Mouse (Mus musculus) spleen, postnatal 36 days (tissue): ENCODE data around the gene Rtbdn.
A peak's percentile ranks its signal among the peaks of the same experiment; 100 is the strongest.
"Not testable (repeated sequence)": the region's sequence is repeated elsewhere in the genome, so short reads cannot be mapped to it uniquely, and the experiment has no call there.

Source experiments
- DNase-seq, 2 experiments: peaks; one replicate each; pipeline ENCODE4 v3.0.0; 2022; ENCODE audit warnings: low spot score in 2 of 2, mixed read lengths in 1 of 2

The Rtbdn gene

GRCm38 (mm10) chr8:84946528-84947240 lies at the start of gene Rtbdn:
Rtbdn (plus strand) TSS chr8:84946991.
- no peak for DNase-seq

- DNase-seq: peak; percentile 55 to 68
Measured at GRCm38 (mm10) chr8:84901071-84901470, 45.7 kb upstream of the Rtbdn start.

- DNase-seq: peak; percentile 59 to 72
Measured at GRCm38 (mm10) chr8:84901752-84902151, 45.0 kb upstream of the Rtbdn start, which contains the start of gene Klf1. Klf1 (plus strand) TSS chr8:84901928.

- no peak for DNase-seq
Measured at GRCm38 (mm10) chr8:84902367-84902919, 44.3 kb upstream of the Rtbdn start.

- DNase-seq: peak; percentile 89
Measured at GRCm38 (mm10) chr8:84902920-84903661, 43.7 kb upstream of the Rtbdn start.

- no peak for DNase-seq
Measured at GRCm38 (mm10) chr8:84904351-84904750, 42.4 kb upstream of the Rtbdn start.

- DNase-seq: no peak
Measured at GRCm38 (mm10) chr8:84907037-84907436, 39.8 kb upstream of the Rtbdn start.

- DNase-seq: no peak
Measured at GRCm38 (mm10) chr8:84907493-84907892, 39.3 kb upstream of the Rtbdn start.

- not testable (repeated sequence) for DNase-seq
Measured at GRCm38 (mm10) chr8:84907979-84908378, 38.8 kb upstream of the Rtbdn start.

GRCm38 (mm10) chr8:84908421-84909161 lies 38.2 kb upstream of the Rtbdn start, which contains the start of gene Dnase2a:
Dnase2a (plus strand) TSS chr8:84908560.
- DNase-seq: peak; percentile 99

GRCm38 (mm10) chr8:84909162-84909767 lies 37.5 kb upstream of the Rtbdn start:
- DNase-seq: no peak

- DNase-seq: peak in 1 of 2 experiments; percentile 39
Measured at GRCm38 (mm10) chr8:84909949-84910348, 36.8 kb upstream of the Rtbdn start.

GRCm38 (mm10) chr8:84910551-84910950 lies 36.2 kb upstream of the Rtbdn start:
- no peak for DNase-seq

GRCm38 (mm10) chr8:84911854-84912253 lies 34.9 kb upstream of the Rtbdn start:
- no peak for DNase-seq

- peak in 1 of 2 experiments; percentile 11 for DNase-seq
Measured at GRCm38 (mm10) chr8:84912391-84912790, 34.4 kb upstream of the Rtbdn start.

GRCm38 (mm10) chr8:84912895-84913501 lies 33.8 kb upstream of the Rtbdn start:
- DNase-seq: peak; percentile 92 to 93

GRCm38 (mm10) chr8:84913502-84913900 lies 33.3 kb upstream of the Rtbdn start:
- peak; percentile 60 to 66 for DNase-seq

- peak; percentile 42 to 62 for DNase-seq
Measured at GRCm38 (mm10) chr8:84913960-84914359, 32.8 kb upstream of the Rtbdn start.

- DNase-seq: no peak
Measured at GRCm38 (mm10) chr8:84915269-84915668, 31.5 kb upstream of the Rtbdn start.

GRCm38 (mm10) chr8:84917781-84918180 lies 29.0 kb upstream of the Rtbdn start:
- no peak for DNase-seq

GRCm38 (mm10) chr8:84918646-84919045 lies 28.1 kb upstream of the Rtbdn start:
- DNase-seq: no peak
